Mouse (Mus musculus) thymus, adult 2 months (tissue): ENCODE measurements around the gene Rab43.

Experiments used
- CTCF ChIP-seq: fragments of 200-500 bp; IDR thresholded peaks from 2 replicates; pipeline ENCODE4 v1.5.1; 2012; ENCODE audit warnings: mild to moderate bottlenecking, control low read depth, low read length, moderate library complexity, borderline replicate concordance; ENCODE audit not compliant: control insufficient read depth, poor library complexity, insufficient read depth; ENCODE audit errors: extremely low read depth
- POLR2A ChIP-seq: fragments of 200-500 bp; IDR thresholded peaks from 2 replicates; pipeline ENCODE4 v1.6.1; 2012; ENCODE audit warnings: mild to moderate bottlenecking, low read length, control low read depth, moderate library complexity; ENCODE audit not compliant: control insufficient read depth, poor library complexity, insufficient read depth; ENCODE audit errors: extremely low read depth

- TF ChIP-seq POLR2A (no peak), CTCF (no peak)
Observed at GRCm38 (mm10) chr6:87839797-87840341, 27.9 kb upstream of the Rab43 start.
